Mouse (Mus musculus) layer of hippocampus, adult 8-10 months (tissue): Measurements from ENCODE around the gene Wfdc8. TPM values are rescaled to one million over a fixed set of nuclear protein-coding genes. Genes with fewer than 3 reads are reported as not detected.
"Not testable (repeated sequence)": the region's sequence is repeated elsewhere in the genome, so short reads cannot be mapped to it uniquely, and the experiment has no call there.

ENCODE experiments used
- DNase-seq, 2 experiments: peaks; one replicate each; pipeline ENCODE4 v3.0.0; 2022; ENCODE audit warnings: low spot score in 2 of 2
- total RNA-seq, 4 experiments: library from RNA; stranded (reverse); gene quantifications; 2 replicates each; pipeline ENCODE4 v1.2.4; 2022

Wfdc8 gene
- total RNA-seq = not detected

DNA sequence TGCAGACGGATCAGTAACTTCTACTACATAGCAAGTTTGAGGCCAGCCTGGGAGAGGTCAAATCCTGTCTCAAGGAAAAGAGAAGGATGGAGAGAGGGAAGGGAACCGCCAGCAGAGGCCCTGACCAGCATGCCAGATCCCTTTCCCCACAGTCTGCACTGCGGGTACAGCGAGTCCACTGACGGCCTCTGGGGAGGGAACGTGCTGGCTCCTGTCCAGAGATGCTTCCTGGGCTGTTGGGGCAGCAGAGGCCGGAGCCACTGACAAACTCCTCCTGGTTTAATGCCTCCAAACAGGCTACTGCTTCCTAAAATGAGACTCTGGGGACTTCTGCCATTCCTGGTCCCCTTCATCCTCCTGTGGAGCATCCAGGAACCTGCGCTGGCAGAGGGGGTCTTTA lies at the start of gene Wfdc8, which contains the start of gene Wfdc6b:
TSS of gene Wfdc8 (minus strand) at position 156 of the 400 bp plus-strand sequence.
TSS of gene Wfdc6b (plus strand) at position 52 of the 400 bp plus-strand sequence.
- DNase-seq = not testable (repeated sequence)

DNA sequence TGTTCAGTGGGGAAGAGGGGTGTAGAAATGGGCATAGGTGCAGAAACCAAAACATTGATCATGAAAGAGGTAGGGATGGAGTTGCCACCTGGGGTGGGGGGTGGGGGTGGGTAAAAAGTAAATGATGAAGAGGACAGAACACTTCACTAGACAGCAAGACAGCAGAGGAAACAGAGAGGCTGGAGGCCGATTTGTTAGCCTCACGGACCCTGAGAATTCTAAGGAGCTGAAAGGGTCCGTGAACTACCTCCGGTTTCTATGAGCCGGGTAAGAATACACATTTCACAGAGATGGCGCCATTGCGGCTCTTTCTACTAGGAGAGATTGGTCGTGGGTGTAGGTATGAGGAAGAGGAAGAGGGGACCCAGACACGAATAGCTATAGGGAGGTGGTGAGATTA lies 43.1 kb upstream of the Wfdc8 start, which contains the start of gene Wfdc9:
TSS of gene Wfdc9 (minus strand) at position 101 of the 400 bp plus-strand sequence.
- no peak for DNase-seq

DNA sequence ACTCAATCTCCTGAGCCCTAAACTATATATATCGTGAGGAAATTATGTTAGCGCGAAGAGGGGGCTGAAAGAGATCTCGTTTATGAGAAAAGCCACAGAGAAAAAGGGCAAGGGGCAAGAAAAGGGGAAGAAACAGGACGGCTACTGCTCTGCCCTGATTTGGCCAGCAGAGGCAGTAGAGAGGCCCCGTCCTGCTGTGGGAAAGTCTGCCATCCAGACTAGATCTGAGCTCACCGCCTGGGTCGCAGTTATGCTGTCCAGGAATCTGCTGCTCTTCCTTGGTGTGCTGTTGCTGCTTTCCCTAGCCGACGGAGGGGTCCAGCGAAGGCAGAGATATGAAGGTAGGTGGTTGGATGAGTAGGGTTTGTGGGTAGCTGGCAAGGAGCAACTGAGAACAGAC lies 42.4 kb upstream of the Wfdc8 start, which contains the start of gene Wfdc10:
TSS of gene Wfdc10 (plus strand) at position 189 of the 400 bp plus-strand sequence.
- DNase-seq = no peak

DNA sequence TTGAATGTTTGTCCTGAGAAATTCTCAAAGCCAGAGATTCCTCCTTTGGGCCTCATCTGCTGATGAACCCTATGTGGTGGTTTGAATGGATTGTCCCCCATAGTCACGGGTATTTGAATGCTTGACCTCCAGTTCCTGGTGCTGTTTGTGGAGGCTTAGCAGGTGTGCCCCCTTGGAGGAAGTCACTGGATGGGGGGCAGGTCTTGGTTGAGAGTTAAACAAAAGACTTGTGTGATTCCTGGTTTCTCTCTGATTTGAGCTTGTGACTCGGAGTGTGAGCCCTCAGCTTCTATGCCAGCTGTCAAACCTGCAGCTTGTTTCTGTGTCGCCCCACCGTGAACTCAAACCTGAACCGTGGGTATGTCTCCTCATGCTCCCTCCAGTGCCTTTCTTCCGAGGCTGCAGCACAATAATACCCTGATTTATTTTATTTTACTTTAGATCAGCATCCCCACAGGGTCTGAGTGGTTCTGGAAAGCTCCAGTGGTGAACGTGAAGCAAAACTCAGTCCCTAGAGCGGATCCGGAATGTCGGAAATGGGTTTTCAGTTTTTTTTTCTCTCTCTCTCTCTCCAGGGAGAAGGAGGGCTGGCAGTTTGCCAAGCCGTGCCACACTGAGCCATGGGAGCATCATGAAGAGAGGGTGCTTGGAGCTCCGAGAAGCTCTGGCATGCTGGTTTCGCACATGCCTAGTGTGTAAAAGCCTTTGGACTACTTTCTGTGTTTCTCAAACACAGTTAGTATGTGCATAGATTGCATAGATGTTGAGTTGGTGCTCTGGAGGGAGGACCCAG lies 28.7 kb upstream of the Wfdc8 start:
- DNase-seq = no peak

DNA sequence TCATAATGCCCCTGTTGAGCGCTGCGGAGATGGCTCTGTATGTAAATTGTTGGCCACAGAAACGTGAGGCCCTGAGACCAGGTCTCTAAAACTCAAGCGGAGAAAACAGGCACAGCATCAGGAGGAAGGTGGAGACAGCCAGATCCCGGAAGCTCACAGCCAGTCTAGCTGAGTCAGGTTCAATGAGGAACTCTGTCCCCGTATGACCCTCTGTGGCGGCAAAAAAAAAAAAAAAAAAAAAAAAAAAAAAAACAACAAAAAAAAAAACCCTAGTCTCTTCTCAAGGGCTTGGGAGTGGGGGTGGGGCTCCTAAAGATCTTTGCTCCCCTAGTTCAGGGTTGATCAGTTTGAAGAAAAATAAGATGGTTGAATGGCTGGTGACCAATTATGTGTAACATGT lies 27.7 kb upstream of the Wfdc8 start:
- no peak for DNase-seq

DNA sequence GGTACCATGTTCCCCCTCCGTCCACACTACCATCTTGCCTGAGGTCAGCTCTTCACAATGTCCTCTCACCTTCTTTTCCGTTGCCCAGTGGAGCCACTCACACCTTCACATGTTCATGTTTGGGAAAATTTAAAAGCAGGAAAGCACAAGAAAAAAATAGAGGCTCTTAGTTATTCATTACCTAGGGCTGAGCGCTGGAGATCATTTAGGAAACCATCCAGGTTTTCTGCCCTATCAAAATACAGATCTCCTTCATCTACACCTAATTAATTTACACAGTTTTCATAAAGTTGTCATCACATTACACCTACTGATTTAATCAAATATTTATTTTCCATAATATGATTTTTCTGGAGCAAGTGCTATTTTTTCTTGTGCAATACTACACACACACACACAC lies 25.3 kb upstream of the Wfdc8 start, which contains the start of gene Wfdc16:
TSS of gene Wfdc16 (minus strand) at position 101 of the 400 bp plus-strand sequence.
- DNase-seq = no peak

DNA sequence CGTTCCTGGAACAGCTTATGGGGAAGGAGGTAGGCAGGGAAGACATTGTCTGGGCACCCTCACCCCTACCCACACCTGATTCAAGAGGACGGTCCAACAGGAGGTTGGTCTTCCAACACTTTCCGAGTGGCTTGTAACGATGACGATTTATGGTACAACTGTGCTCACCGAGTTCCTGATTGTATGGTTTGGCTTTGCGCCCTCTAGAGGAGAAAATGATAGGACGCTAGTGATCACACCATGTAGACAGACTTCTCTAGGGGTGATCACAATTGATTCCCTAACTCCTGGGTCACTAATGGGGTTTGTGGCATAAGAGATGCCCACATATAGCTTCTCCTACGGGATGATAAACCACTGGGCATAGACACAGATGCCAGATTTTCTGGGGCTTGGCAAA lies 21.8 kb upstream of the Wfdc8 start:
- DNase-seq = no peak

DNA sequence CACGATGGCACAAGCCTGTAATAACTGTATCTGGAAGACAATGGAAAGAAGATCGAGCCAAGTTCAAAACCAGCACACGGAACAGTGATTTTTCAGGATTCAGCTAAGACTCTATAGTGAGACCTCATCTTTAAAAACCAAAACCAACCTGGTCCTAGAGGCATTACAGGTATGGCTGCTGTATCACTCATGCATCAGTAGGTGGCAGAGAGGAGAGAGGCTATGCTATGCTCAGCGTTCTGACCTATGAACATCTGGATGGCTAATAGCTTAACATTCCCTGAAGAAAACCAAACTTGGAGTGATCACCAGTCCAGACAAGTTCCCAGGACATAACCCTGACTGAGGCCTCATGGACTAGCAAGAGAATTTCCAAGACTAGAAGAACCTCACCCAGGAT lies 8.3 kb upstream of the Wfdc8 start:
- no peak for DNase-seq

DNA sequence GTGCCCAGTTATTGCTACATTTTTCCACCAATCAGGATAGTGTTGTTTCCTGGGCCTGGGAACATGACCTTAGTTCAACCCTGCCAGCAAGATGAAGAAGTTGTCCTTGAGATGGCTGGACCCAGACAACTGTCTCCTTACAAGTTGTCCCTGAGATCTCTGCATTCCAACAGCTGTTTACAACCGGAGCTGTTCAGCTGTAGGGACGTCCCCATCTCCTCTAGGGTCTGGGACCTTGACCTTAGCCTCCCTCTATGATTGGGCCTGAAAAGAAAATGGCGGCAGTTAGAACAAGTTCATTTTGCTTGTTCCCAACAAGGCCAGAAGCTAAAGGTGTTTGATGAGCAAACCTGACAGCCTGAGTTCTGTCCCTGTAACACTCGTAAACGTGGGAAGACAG lies 5.6 kb upstream of the Wfdc8 start:
- DNase-seq = no peak

DNA sequence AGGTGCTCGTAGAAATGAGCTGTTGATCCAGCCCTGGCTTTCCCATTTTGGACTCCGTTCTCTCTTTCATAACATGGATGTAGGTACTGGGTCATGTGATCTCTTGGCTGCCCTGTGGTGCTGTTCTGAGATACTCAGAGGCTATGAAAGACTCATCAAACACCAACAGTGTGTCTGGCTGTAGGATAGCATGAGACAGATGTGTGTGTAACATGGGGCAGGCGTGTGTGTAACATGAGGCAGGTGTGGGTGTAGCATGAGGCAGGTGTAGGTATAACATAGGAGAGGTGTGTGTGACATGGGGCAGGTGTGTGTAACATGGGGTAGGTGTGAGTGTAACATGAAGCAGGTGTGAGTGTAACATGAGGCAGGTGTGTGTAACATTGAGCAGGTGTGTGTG lies 2.0 kb upstream of the Wfdc8 start:
- DNase-seq = no peak

DNA sequence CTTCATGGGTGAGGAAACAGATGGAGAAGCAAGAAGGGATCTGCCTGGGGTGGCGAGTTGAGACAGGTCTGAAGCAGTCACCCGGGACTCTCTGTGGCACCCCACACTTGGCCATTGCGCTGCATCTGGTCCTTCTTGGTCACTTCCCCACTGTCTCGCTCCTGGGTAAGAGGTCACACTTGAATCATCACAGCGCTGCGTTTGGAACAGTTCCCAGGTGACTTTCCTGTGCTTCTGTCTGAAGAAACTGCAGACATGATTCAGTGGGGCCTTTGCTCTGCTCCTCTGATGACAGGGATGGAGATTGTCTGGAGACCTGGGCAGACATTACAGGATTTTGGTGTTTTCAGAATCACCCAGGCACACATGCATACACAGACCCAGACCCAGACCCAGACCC lies 4.6 kb downstream of the Wfdc8 start:
- DNase-seq = no peak

DNA sequence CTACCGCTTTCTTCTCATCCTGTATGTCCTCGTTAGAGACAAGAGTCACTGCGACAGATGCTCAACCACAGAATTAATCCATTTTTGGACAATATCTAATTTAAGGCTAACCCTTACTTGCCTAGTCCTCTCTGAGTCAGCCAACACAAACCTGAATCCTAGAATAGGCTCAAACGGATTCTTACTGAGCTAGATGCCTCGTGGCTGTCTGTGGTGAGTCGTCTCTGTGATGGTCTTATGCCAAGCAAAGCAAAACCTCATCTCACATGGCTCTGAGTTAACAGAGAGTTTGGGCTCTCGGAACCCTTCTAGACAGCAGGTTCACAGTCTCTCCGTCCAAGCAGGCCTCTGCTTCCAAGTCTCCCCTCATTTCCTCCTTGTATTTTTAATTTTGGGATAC lies 9.0 kb downstream of the Wfdc8 start:
- no peak for DNase-seq

DNA sequence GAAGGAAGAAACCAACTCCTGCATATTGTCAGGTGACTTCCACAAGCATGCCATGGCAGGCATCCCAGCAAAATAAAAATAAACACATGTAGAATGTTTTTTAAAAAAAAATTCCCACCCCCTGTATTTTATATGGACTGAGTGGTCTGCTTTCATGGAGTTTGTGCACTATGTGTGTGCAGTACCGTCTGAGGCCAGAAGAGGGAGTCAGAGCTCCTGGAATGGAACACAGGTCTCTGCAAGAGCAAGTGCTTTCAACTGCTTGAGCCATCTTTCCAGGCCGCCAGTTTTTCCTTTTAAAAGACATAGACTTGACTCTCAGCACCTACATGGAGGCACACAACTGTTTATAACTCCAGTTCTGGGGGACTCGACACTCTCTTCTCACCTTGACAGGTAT lies 9.9 kb downstream of the Wfdc8 start:
- no peak for DNase-seq

DNA sequence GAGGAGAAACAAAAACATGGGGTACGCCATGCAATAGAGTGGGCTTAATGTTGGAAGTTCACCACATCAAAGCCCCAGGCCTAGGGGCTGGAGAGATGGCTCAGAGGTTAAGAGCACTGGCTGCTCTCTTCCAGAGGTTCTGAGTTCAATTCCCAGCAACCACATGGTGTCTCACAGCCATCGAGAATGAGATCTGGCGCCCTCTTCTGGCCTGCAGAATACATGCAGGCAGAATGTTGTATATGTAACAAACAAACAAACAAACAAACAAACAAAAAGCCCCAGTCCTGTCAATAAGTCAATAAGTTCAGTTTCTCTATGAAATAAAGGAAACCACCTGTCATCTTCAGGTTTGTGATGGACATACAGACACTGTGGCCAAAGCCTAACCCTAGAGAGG lies 13.2 kb downstream of the Wfdc8 start:
- no peak for DNase-seq

DNA sequence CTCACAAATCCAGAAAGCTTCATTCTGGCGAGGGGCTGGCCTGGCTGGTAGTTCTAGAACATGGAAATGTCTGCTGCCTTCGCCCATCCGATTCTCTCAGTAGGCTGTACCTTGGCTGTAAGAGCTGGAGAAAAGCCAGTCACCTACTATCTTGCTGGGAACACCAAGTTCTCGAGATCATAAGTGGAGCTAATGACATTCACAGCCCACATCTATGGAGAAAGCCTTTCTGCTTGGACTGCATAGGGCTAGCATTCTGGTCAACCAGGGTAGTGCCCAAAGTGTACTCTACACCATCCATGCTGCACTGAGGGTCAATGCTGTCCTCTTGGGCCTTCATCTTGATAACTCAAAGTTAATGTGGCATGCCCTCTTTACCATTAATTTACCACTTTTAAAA lies 19.9 kb downstream of the Wfdc8 start, which contains the start of gene Eppin:
TSS of gene Eppin (minus strand) at position 101 of the 400 bp plus-strand sequence.
- DNase-seq = no peak

DNA sequence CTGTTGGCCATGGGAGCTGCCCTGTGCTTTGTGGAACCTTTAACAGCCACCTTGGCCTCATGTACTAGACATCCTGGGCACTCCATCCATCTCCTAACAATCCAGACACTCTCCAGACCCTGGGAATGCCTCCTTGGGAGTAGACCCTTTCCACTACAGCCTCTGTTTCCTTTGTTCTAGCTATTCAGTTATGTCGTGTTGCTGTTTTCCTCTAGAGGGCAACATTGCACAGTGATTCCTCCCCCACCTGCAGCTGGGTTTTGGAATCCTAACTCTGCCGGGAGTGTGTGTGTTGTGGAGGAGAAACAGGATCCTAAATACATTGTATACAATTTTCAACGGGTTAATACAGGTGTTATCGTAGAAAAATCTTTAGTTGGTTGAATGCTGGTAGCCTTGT lies 21.4 kb downstream of the Wfdc8 start:
- peak in 1 of 2 experiments; percentile 12 for DNase-seq

DNA sequence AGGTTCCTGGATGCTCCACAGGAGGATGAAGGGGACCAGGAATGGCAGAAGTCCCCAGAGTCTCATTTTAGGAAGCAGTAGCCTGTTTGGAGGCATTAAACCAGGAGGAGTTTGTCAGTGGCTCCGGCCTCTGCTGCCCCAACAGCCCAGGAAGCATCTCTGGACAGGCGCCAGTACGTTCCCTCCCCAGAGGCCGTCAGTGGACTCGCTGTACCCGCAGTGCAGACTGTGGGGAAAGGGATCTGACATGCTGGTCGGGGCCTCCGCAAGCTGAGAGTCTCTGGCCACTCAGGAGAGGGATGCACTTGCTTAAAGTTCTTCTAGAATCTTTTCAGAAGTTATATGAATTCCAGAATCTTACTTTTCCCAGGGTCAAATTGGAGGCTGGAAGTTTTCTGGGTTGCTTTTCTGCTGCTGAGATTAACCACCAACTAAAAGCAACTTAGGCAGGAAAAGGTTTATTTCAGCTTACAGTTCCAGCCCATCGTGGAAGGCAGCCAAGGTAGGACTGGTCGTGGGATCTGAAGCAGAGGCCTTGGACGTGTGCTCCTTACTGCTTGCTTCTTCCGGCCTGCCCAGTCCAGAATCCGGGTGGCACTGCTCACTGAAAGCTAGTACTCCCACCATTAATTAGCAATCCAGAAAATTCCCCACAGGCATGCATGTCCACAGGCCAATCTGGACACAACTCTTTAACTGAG lies 28.3 kb downstream of the Wfdc8 start, which contains the start of gene Wfdc6a:
TSS of gene Wfdc6a (minus strand) at position 423 of the 701 bp plus-strand sequence.
- not testable (repeated sequence) for DNase-seq

DNA sequence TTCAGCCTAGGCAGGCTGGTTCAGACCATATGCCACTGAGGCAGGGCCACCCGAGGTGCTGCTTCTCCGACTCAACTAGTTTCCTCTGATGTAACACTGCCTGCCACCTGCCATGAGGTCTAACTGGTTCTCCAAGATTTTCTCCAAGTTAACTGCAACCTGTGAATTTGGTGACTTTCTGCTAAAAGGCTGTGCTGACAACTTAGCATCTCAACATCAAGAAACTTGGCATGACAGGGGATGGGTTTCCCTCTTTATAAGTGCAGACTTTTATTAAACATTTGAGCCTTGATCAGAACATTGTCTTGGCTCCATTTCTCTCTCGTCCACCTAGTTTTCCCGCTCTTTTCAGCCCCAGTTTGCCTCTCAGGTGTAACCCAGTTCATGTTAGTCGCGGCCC lies 40.1 kb downstream of the Wfdc8 start, which contains the start of gene Spint3:
TSS of gene Spint3 (minus strand) at position 101 of the 400 bp plus-strand sequence.
- not testable (repeated sequence) for DNase-seq

DNA sequence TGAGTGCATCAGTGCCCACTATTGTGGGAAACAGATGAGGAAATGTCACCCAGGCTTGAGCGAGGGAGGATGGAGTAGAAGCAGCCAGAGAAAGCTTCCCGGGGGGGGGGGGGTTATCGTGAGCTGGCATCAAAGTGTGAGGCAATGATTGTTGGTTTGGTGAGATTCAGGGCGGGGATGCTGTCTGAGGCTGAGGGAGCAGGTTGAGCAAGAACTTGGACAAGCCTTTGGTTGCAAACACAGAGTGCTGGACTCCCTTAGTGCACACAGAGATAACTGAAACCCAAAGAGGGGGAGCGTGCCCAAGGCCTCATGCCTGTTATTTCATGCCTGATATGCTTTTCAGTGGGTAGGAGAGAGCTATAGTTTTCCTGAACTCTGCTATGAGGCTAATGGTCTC lies 46.0 kb downstream of the Wfdc8 start:
- no peak for DNase-seq

DNA sequence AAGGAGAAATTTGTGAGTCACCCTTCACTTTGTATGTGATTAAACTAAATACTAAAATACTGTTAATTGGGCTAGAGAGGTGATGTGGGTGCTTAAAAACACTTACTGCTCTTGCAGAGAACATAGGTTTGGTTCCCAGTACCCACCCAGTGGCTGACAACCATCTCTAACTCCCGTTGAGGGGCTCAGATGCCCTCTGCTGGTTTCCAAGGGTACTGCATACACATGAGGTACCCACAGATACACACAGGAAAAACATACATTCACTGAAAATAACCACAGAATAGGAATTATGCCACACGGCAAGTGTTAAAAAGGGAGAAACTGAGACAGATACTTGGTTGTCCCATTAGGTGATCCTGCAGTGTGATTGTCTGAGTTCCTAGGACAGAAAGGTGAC lies 46.4 kb downstream of the Wfdc8 start:
- no peak for DNase-seq

DNA sequence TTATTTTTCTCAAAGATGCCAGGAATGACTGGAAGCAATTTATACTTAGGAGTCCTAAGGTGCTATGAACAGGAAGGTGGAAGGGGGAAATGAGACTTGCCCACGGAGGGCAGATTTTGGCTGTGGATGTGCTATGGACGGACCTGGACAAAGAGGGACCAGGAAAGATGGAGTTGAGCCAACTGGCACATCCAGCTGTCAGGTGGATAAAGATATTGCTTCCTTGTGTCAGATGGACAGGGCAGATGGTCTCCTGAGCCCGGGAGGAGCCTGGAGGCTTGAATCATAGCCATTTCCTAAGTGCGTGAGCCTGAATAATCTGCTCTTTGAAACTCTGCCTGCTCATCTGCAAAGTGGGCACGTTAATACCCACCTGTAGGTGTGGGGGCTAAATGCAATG lies 49.1 kb downstream of the Wfdc8 start:
- DNase-seq = no peak

DNA sequence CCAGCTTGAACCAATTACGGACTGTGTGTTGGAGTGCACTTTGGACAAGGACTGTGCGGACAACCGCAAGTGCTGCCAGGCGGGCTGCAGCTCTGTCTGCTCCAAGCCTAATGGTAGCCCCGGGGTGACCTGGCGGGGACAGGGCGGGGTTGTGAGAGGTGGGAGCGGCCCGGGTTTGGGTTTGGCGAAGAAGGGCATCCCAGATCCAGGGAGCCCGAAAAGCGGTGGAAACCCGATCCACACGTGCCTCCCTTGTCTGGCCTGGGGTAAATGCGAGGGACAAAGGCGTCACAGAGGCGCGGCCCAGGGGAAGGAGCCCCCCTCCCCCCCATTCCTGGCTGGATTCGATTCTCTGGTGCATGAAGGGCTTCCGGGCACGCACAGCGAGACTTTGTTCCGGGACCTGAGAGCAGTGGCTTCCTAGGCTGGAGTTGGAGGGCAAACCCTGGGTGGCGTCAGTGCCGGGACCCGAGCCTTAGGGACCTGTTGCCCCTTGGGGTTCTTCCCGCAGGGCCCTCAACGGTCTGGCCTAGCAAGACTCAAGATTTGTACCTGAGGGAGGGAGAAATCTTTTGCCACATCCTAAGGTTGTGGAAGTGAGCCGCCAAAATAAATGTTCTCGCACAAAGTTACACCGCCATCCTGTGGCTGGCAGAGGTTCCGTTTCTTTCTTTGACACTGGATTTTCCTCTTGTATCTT lies 49.9 kb downstream of the Wfdc8 start:
- DNase-seq = peak in 1 of 2 experiments; percentile 24
